Mouse (Mus musculus): ENCODE results near the gene Zfp955a. TPM values are rescaled to one million over a fixed set of nuclear protein-coding genes. Genes with fewer than 3 reads are reported as not detected.
"Not testable (repeated sequence)": the region's sequence is repeated elsewhere in the genome, so short reads cannot be mapped to it uniquely, and the experiment has no call there.

Gene Zfp955a
- total RNA-seq (2018; cell fraction: chromatin; rRNA removed): 10 to 100 TPM in 7 of 26 experiments, 1 to 10 TPM in 18, under 1 TPM in 1; 0.87 to 21.4 (median 5.4) TPM
- total RNA-seq (2018; cell fraction: cytosol; rRNA removed): 1 to 10 TPM in 25 of 26 experiments, under 1 TPM in 1; 0.72 to 7.7 (median 4.4) TPM
- 10 to 100 TPM in 4 of 26 experiments, 1 to 10 TPM in 20, under 1 TPM in 2; 0.78 to 14.4 (median 4.5) TPM for total RNA-seq (2018; cell fraction: nucleus; rRNA removed)
- 5.4 to 7.3 TPM (median 5.6 TPM) in 3 replicates for polyA plus RNA-seq (2018)

- WGBS (ENCODE audit: missing documents): no CpG with 5 or more reads among the region's 34 CpGs
These were observed at the start of gene Zfp955a for GRCm38 (mm10) chr17:33254530-33255318. Gene Zfp955a (minus strand): TSS chr17:33255145.

GRCm38 (mm10) chr17:33289876-33290149, 34.9 kb upstream of the Zfp955a start:
- not testable (repeated sequence) for H3K27ac ChIP-seq; H3K79me2 ChIP-seq (ENCODE audit: inconsistent target); H3K36me3 ChIP-seq (ENCODE audit: inconsistent target)
- H3K4me3 ChIP-seq (ENCODE audit: inconsistent target): peak overlapping the region; percentile 8; the same call in 1 of the 2 replicates
- no CpG with 5 or more reads among the region's 9 CpGs for WGBS (ENCODE audit: missing documents)

More at GRCm38 (mm10) chr17:33254530-33255318, at the start of gene Zfp955a:
- not testable (repeated sequence) for H3K36me3 ChIP-seq (ENCODE audit: inconsistent target); H3K79me2 ChIP-seq (ENCODE audit: inconsistent target); H3K27ac ChIP-seq
- H3K4me3 ChIP-seq (ENCODE audit: inconsistent target): peak within 1 kb of the TSS; percentile 9; the same call in 1 of the 2 replicates

GRCm38 (mm10) chr17:33289039-33289875, 34.3 kb upstream of the Zfp955a start, which contains the start of gene Zfp955b:
Gene Zfp955b (plus strand): TSS chr17:33289544.
- not testable (repeated sequence) for H3K36me3 ChIP-seq (ENCODE audit: inconsistent target); H3K27ac ChIP-seq; H3K79me2 ChIP-seq (ENCODE audit: inconsistent target)
- WGBS (ENCODE audit: missing documents): no CpG with 5 or more reads among the region's 25 CpGs
- H3K4me3 ChIP-seq (ENCODE audit: inconsistent target): peak within 1 kb of the TSS; percentile 8; the same call in 1 of the 2 replicates

GRCm38 (mm10) chr17:33268907-33269306, 14.0 kb upstream of the Zfp955a start:
- Histone ChIP-seq H3K27ac (no peak overlapping the region), H3K79me2 (ENCODE audit: inconsistent target) (no peaks in the 10 kb centered on the region), H3K4me3 (ENCODE audit: inconsistent target) (no peak overlapping the region), H3K36me3 (ENCODE audit: inconsistent target) (no peaks in the 10 kb centered on the region)
- WGBS (ENCODE audit: missing documents): 92% methylated on average over 9 of the region's 9 CpGs

GRCm38 (mm10) chr17:33264376-33264775, 9.4 kb upstream of the Zfp955a start, which contains the start of gene Olfr63:
Gene Olfr63 (plus strand): TSS chr17:33264676.
- Histone ChIP-seq H3K4me3 (ENCODE audit: inconsistent target) (no peak within 1 kb of the TSS), H3K36me3 (ENCODE audit: inconsistent target) (no peaks in the 10 kb centered on the region), H3K79me2 (ENCODE audit: inconsistent target) (no peaks in the 10 kb centered on the region), H3K27ac (no peak within 1 kb of the TSS)
- WGBS (ENCODE audit: missing documents): 87% methylated on average over 1 of the region's 1 CpGs

- not testable (repeated sequence) for H3K27ac ChIP-seq; H3K4me3 ChIP-seq (ENCODE audit: inconsistent target); H3K36me3 ChIP-seq (ENCODE audit: inconsistent target); H3K79me2 ChIP-seq (ENCODE audit: inconsistent target)
- no CpG with 5 or more reads among the region's 2 CpGs for WGBS (ENCODE audit: missing documents)
These were observed 343 bp upstream of the Zfp955a start for GRCm38 (mm10) chr17:33255319-33255657.

GRCm38 (mm10) chr17:33236646-33237045, 18.3 kb downstream of the Zfp955a start:
- not testable (repeated sequence) for H3K36me3 ChIP-seq (ENCODE audit: inconsistent target); H3K4me3 ChIP-seq (ENCODE audit: inconsistent target); H3K79me2 ChIP-seq (ENCODE audit: inconsistent target); H3K27ac ChIP-seq
- WGBS (ENCODE audit: missing documents): 90% methylated on average over 1 of the region's 1 CpGs

- H3K36me3 ChIP-seq (ENCODE audit: inconsistent target): no peaks in the 10 kb centered on the region
- no peaks in the 10 kb centered on the region for H3K79me2 ChIP-seq (ENCODE audit: inconsistent target)
- no peak within 1 kb of the TSS for H3K4me3 ChIP-seq (ENCODE audit: inconsistent target)
- 91% methylated on average over 2 of the region's 2 CpGs for WGBS (ENCODE audit: missing documents)
- H3K27ac ChIP-seq: no peak within 1 kb of the TSS
These were observed 33.4 kb downstream of the Zfp955a start, which contains the start of gene Olfr1564 for GRCm38 (mm10) chr17:33221590-33221989. Gene Olfr1564 (minus strand): TSS chr17:33221690.

- H3K4me3 ChIP-seq (ENCODE audit: inconsistent target); H3K27ac ChIP-seq; H3K79me2 ChIP-seq (ENCODE audit: inconsistent target); H3K36me3 ChIP-seq (ENCODE audit: inconsistent target): not testable (repeated sequence)
- WGBS (ENCODE audit: missing documents): no CpG with 5 or more reads among the region's 2 CpGs
These were observed 63.9 kb downstream of the Zfp955a start, which contains the start of gene Olfr239 for GRCm38 (mm10) chr17:33191002-33191401. Gene Olfr239 (plus strand): TSS chr17:33191302.

Other genes starting within 250 kb of the Zfp955a start
- 1.9 to 3.2 TPM (median 3.1 TPM) in 3 replicates for gene Zfp763, start 221.7 kb downstream of the Zfp955a start, polyA plus RNA-seq (2018)
- gene 4921501E09Rik, start 187.1 kb downstream of the Zfp955a start, polyA plus RNA-seq (2018): not detected in 3 replicates
- gene Zfp563, start 165.8 kb downstream of the Zfp955a start, polyA plus RNA-seq (2018): 3.5 to 4.6 TPM (median 4.3 TPM) in 3 replicates
- gene Morc2b, start 115.5 kb downstream of the Zfp955a start, polyA plus RNA-seq (2018): not detected in 3 replicates
- not detected in 3 replicates for gene Olfr55, start 86.7 kb downstream of the Zfp955a start, polyA plus RNA-seq (2018)
- not detected in 3 replicates for gene Olfr239, start 63.8 kb downstream of the Zfp955a start, polyA plus RNA-seq (2018)
- gene Olfr1564, start 33.5 kb downstream of the Zfp955a start, polyA plus RNA-seq (2018): not detected in 3 replicates
- not detected in 3 replicates for gene Olfr63, start 9.5 kb upstream of the Zfp955a start, polyA plus RNA-seq (2018)
- 2.9 to 3.9 TPM (median 3.5 TPM) in 3 replicates for gene Zfp955b, start 34.4 kb upstream of the Zfp955a start, polyA plus RNA-seq (2018)
- gene Zfp81, start 103.7 kb upstream of the Zfp955a start, polyA plus RNA-seq (2018): 3.4 to 5.2 TPM (median 5.1 TPM) in 3 replicates
- 3.2 to 4.0 TPM (median 3.5 TPM) in 3 replicates for gene Zfp101, start 139.5 kb upstream of the Zfp955a start, polyA plus RNA-seq (2018)
- gene Actl9, start 177.8 kb upstream of the Zfp955a start, polyA plus RNA-seq (2018): not detected in 3 replicates